Mouse (Mus musculus) cerebral cortex, adult 2 months (tissue): ENCODE results near the gene U2af2.

Experiments
- WGBS: fragments of 180-500 bp; shearing (Covaris S2); methylation state at CpG from one replicate; pipeline ENCODE4 v1.1.7; 2018; 5-methylcytosine and 5-hydroxymethylcytosine counted together

The U2af2 gene

DNA sequence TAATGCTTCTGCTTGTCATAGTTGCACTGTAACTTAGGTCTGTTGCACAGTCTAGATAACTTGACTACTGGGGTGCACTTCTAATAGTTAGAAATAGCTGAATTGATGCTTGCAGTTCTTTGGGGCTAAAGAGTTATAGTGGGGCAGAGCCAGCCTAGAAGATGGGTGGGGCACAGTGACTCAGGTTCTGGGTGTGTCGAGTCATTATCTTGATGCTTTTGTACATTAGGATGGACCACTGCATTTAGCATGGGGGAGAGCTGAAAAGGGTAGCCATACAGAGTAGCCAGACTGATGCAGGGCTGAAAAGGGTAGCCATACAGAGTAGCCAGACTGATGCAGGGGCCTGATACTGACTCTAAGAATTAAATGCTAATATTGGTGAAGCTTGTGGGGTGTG is 11.6 kb downstream of the U2af2 start:
- WGBS = 68% methylated on average over 1 of the region's 1 CpGs

DNA sequence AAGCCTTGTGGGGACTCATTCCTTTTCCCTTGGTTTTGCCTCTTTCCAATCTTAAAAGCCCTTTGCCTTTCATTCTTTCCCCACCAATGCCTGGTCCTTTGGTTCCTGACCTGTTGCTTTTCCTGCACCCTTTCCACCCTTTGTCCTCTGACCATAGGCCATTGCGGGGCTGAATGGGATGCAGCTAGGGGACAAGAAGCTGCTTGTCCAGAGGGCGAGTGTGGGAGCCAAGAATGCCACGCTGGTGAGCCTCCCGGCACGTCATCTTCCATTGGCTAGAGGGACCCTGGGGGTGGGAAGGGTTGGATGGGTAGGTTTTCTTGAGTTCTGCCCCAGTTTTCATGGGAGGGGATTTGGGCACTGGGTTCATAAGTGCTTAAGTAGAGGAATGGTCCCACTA is 13.0 kb downstream of the U2af2 start:
- WGBS = 83% methylated on average over 5 of the region's 5 CpGs

GRCm38 (mm10) chr7:5076931-5077330 is 15.0 kb downstream of the U2af2 start:
- WGBS = 85% methylated on average over 2 of the region's 2 CpGs

DNA sequence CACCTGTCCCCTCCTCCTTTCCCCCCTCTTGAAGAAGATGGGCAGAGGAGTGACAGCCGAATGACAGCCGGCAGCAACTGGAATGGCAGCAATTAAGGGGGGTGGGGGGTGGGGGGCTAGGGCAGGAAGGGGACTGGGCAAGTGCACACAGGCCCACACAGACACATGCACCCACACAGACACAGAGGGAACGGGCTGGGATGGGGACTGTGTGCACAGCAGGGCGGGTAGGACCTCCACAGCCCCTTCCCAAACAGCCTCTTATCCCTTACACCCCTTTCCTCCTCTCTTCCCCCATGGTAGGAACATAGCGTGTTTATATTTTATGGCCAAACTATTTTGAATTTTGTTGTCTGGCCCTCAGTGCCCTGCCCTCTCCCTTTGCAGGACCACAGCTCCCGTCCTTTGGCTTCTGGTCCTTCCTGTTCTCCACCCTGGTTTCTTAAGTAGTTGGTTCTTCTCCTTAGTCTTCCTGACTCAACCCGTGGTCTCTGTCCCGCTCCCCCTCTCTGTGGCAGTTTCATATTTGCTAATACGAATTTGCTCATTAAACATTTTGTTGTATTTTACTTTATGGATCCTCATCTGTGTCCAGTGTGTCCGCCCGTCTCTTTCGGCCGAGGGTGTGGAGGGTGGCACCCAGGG is 17.5 kb downstream of the U2af2 start:
- WGBS = 46% methylated on average over 10 of the region's 13 CpGs

- under 1% methylated on average over 80 of the region's 81 CpGs for WGBS
Observed at GRCm38 (mm10) chr7:5080010-5080751, 18.2 kb downstream of the U2af2 start, which contains the start of gene Epn1. Gene Epn1 (plus strand): TSS chr7:5080235.

- 4% methylated on average over 6 of the region's 6 CpGs for WGBS
Observed at GRCm38 (mm10) chr7:5080815-5081214, 18.9 kb downstream of the U2af2 start.

- WGBS = 26% methylated on average over 6 of the region's 6 CpGs
Observed at GRCm38 (mm10) chr7:5081241-5081640, 19.3 kb downstream of the U2af2 start.

- 85% methylated on average over 2 of the region's 2 CpGs for WGBS
Observed at GRCm38 (mm10) chr7:5081939-5082338, 20.0 kb downstream of the U2af2 start.

GRCm38 (mm10) chr7:5083325-5084105 is 21.6 kb downstream of the U2af2 start:
- 87% methylated on average over 18 of the region's 18 CpGs for WGBS

GRCm38 (mm10) chr7:5085512-5085911 is 23.6 kb downstream of the U2af2 start:
- 94% methylated on average over 1 of the region's 1 CpGs for WGBS

- 61% methylated on average over 5 of the region's 5 CpGs for WGBS
Observed at GRCm38 (mm10) chr7:5086921-5087440, 25.0 kb downstream of the U2af2 start.

DNA sequence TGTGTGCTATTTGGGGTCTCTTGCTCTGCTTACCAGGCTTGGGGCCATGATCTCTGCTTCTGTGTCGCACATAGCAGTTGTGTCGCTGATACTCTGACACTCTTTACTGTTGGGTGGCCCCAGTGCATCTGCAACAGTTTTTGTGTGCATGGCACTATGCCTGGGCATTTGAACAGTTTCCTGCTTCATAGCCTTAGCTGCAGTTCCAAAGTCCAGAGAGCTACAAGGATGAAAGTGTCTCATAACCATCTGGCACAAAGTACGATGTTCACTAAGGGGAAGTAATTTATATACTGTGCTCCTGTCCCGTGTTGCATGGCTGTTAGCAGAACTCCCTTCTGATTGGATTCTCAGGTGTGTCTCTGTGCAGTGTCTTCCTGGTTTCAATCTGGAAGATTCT is 25.9 kb downstream of the U2af2 start:
- 39% methylated on average over 4 of the region's 4 CpGs for WGBS

DNA sequence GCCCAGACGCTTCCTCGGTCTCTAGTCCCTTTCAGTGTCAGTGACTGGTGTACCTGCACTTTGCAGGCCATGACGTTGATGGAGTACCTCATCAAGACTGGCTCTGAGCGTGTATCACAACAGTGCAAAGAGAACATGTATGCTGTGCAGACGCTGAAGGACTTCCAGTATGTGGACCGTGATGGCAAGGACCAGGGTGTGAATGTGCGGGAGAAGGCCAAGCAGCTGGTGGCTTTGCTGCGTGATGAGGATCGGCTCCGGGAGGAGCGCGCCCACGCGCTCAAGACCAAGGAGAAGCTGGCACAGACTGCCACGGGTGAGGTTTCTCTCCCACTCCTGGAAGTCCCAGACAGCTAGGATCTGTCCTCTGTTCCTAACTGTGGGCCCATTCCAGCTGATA is 27.9 kb downstream of the U2af2 start:
- 59% methylated on average over 15 of the region's 15 CpGs for WGBS

- 60% methylated on average over 15 of the region's 15 CpGs for WGBS
Observed at GRCm38 (mm10) chr7:5091008-5091728, 29.2 kb downstream of the U2af2 start.

DNA sequence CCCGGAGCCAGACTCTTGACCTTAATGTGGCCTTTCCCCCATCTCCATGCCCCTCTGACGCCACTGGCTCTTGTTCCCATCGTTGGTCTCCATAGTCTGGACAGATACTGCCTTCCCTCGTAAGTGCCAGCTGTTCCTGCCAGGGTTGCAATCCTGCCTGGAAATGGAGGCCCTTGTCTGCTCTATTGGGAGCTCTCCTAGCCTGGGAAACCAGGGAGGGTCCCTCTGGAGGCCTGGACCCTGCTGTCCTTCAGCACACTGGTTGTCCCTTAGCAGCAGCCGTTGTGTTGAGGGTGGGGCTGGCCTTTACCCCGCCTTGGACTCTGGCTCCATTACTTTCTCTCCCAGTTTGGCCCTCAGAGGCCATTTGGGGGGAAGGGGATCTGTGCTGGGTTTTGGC is 30.4 kb downstream of the U2af2 start:
- WGBS = 80% methylated on average over 6 of the region's 6 CpGs

GRCm38 (mm10) chr7:5092831-5093510 is 31.0 kb downstream of the U2af2 start:
- WGBS = 59% methylated on average over 21 of the region's 21 CpGs

DNA sequence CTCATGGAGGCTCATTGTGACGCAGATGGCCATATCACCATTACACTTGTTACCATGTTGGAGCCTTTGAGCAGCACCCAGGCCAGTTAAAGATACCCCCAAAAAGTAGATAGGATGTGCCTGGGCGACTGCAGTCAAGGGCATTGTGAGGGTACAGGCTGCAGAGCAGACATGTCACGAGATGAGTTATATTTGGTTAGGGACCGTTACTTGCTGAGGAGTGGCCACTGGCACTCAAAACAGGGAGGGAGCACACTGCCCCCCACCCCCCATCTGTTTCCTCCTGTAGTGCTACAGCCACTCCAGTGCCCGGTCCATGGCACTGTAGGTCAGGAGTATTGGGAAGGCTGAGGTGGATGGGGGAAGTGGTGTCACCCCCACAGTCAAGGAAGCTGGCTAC is 36.8 kb downstream of the U2af2 start:
- 76% methylated on average over 5 of the region's 5 CpGs for WGBS

GRCm38 (mm10) chr7:5099796-5100195 is 37.9 kb downstream of the U2af2 start:
- WGBS = 69% methylated on average over 3 of the region's 3 CpGs

- 87% methylated on average over 10 of the region's 10 CpGs for WGBS
Observed at GRCm38 (mm10) chr7:5101066-5101663, 39.2 kb downstream of the U2af2 start.

- 86% methylated on average over 2 of the region's 2 CpGs for WGBS
Observed at GRCm38 (mm10) chr7:5102564-5102963, 40.6 kb downstream of the U2af2 start.

- 85% methylated on average over 4 of the region's 4 CpGs for WGBS
Observed at GRCm38 (mm10) chr7:5108272-5108671, 46.3 kb downstream of the U2af2 start.
